Mouse (Mus musculus) thymus, adult 2 months (tissue): ENCODE measurements around the gene Grm4. TPM values are rescaled to one million over a fixed set of nuclear protein-coding genes. Genes with fewer than 3 reads are reported as not detected.

Experiments used
- DNase-seq: peaks from one replicate; pipeline ENCODE4 v3.0.0; 2021
- H3K27ac ChIP-seq: fragments of 200-500 bp; 2 replicates; pipeline ENCODE4 v1.5.1; 2012; ENCODE audit warnings: low read length, control low read depth; ENCODE audit not compliant: control insufficient read depth, insufficient read depth
- H3K27me3 ChIP-seq: fragments of 200-500 bp; 2 replicates; pipeline ENCODE4 v1.6.1; 2012; ENCODE audit warnings: mild to moderate bottlenecking, low read length, moderate library complexity, mixed read lengths; ENCODE audit not compliant: control insufficient read depth, insufficient read depth
- H3K36me3 ChIP-seq: fragments of 200-500 bp; 2 replicates; pipeline ENCODE4 v1.6.1; 2012; ENCODE audit warnings: mild to moderate bottlenecking, low read length, moderate library complexity; ENCODE audit not compliant: control insufficient read depth, insufficient read depth
- H3K4me1 ChIP-seq: fragments of 200-500 bp; replicated peaks from 2 replicates; pipeline ENCODE4 v1.6.1; 2012; ENCODE audit warnings: low read length; ENCODE audit not compliant: control insufficient read depth, insufficient read depth
- H3K4me3 ChIP-seq: fragments of 200-500 bp; 2 replicates; pipeline ENCODE4 v1.5.1; 2012; ENCODE audit warnings: mild to moderate bottlenecking, low read length, control low read depth, moderate library complexity; ENCODE audit not compliant: control insufficient read depth, insufficient read depth
- CTCF ChIP-seq: fragments of 200-500 bp; IDR thresholded peaks from 2 replicates; pipeline ENCODE4 v1.5.1; 2012; ENCODE audit warnings: mild to moderate bottlenecking, control low read depth, low read length, moderate library complexity, borderline replicate concordance; ENCODE audit not compliant: control insufficient read depth, poor library complexity, insufficient read depth; ENCODE audit errors: extremely low read depth
- POLR2A ChIP-seq: fragments of 200-500 bp; IDR thresholded peaks from 2 replicates; pipeline ENCODE4 v1.6.1; 2012; ENCODE audit warnings: mild to moderate bottlenecking, low read length, control low read depth, moderate library complexity; ENCODE audit not compliant: control insufficient read depth, poor library complexity, insufficient read depth; ENCODE audit errors: extremely low read depth
- WGBS: fragments of 180-500 bp; shearing (Covaris S2); methylation state at CpG from one replicate; pipeline ENCODE4 v1.1.7; 2018; 5-methylcytosine and 5-hydroxymethylcytosine counted together
- polyA plus RNA-seq: library from polyadenylated mRNA; depleted of rRNA; stranded (reverse); fragments of >200 nt; gene quantifications from 2 replicates; pipeline ENCODE4 v1.2.3, GENCODE M21; 2012

Grm4 gene
- polyA plus RNA-seq, 1 experiment, result 1.5 TPM

- DNase-seq, result no peak
- H3K27ac ChIP-seq, result no peak overlapping the region
- H3K4me3 ChIP-seq, result no peak overlapping the region
- no peaks in the 10 kb centered on the region for H3K36me3 ChIP-seq
- WGBS, result 95% methylated on average over 7 of the region's 7 CpGs
- H3K27me3 ChIP-seq, result no peaks in the 10 kb centered on the region
- TF ChIP-seq CTCF, result no peak
- no peak for TF ChIP-seq POLR2A
- no peaks in the 10 kb centered on the region for H3K4me1 ChIP-seq
Observed at GRCm38 (mm10) chr17:27523121-27523520, 1.9 kb upstream of the Grm4 start.

GRCm38 (mm10) chr17:27520557-27520956, 646 bp downstream of the Grm4 start:
- TF ChIP-seq POLR2A (no peak), CTCF (peak; percentile 99)
- Histone ChIP-seq H3K27ac (no peak overlapping the region), H3K4me1 (no peaks in the 10 kb centered on the region), H3K27me3 (no peaks in the 10 kb centered on the region), H3K36me3 (no peaks in the 10 kb centered on the region), H3K4me3 (no peak overlapping the region)
- 1% methylated on average over 27 of the region's 27 CpGs for WGBS
- DNase-seq, result peak; percentile 50

GRCm38 (mm10) chr17:27518700-27519595, 2.3 kb downstream of the Grm4 start:
- Histone ChIP-seq H3K27ac (no peak overlapping the region), H3K27me3 (no peaks in the 10 kb centered on the region), H3K36me3 (no peaks in the 10 kb centered on the region), H3K4me3 (no peak overlapping the region), H3K4me1 (peaks cover under 1% of the 10 kb centered on the region)
- 89% methylated on average over 15 of the region's 15 CpGs for WGBS
- DNase-seq, result no peak
- TF ChIP-seq CTCF (no peak), POLR2A (no peak)

GRCm38 (mm10) chr17:27518296-27518695, 2.9 kb downstream of the Grm4 start:
- H3K4me3 ChIP-seq, result no peak overlapping the region
- H3K27me3 ChIP-seq, result peaks cover under 1% of the 10 kb centered on the region
- WGBS, result 85% methylated on average over 9 of the region's 9 CpGs
- TF ChIP-seq CTCF (no peak), POLR2A (no peak)
- peaks cover 7% of the 10 kb centered on the region for H3K4me1 ChIP-seq
- no peaks in the 10 kb centered on the region for H3K36me3 ChIP-seq
- no peak for DNase-seq
- H3K27ac ChIP-seq, result no peak overlapping the region

- Histone ChIP-seq H3K4me3 (peak overlapping the region; percentile 31; the same call in 1 of the 2 replicates), H3K36me3 (no peaks in the 10 kb centered on the region), H3K27ac (no peak overlapping the region), H3K4me1 (peaks cover 23% of the 10 kb centered on the region), H3K27me3 (peaks cover 19% of the 10 kb centered on the region)
- no peak for DNase-seq
- 46% methylated on average over 27 of the region's 27 CpGs for WGBS
- TF ChIP-seq POLR2A, result no peak
- TF ChIP-seq CTCF, result 0 out of 2 replicates have a peak, but pooled peaks have one; percentile 27
Observed at GRCm38 (mm10) chr17:27513916-27514762, 7.1 kb downstream of the Grm4 start.

GRCm38 (mm10) chr17:27513279-27513915, 7.8 kb downstream of the Grm4 start:
- Histone ChIP-seq H3K4me1 (peaks cover 23% of the 10 kb centered on the region), H3K27me3 (peaks cover 19% of the 10 kb centered on the region), H3K27ac (no peak overlapping the region), H3K36me3 (no peaks in the 10 kb centered on the region), H3K4me3 (peak overlapping the region; percentile 31)
- under 1% methylated on average over 64 of the region's 66 CpGs for WGBS
- TF ChIP-seq CTCF (no peak), POLR2A (no peak)
- peak; percentile 29 for DNase-seq
